Mouse (Mus musculus) C2C12 (cell line): ENCODE measurements around the gene Car5b. TPM values are rescaled to one million over a fixed set of nuclear protein-coding genes. Genes with fewer than 3 reads are reported as not detected.

Source experiments
- H3K27me3 ChIP-seq: one replicate; pipeline ENCODE4 v1.6.1; 2011; ENCODE audit not compliant: control insufficient read depth, insufficient read depth, insufficient read length
- H3K36me3 ChIP-seq: one replicate; pipeline ENCODE4 v1.6.1; 2011; ENCODE audit not compliant: control insufficient read depth, insufficient read depth
- H3K4me3 ChIP-seq: one replicate; pipeline ENCODE4 v1.5.1; 2011; ENCODE audit warnings: mild to moderate bottlenecking, control low read depth; ENCODE audit not compliant: poor library complexity, insufficient read depth, severe bottlenecking
- H3K79me2 ChIP-seq: one replicate; pipeline ENCODE4 v1.6.1; 2011; ENCODE audit not compliant: control insufficient read depth, insufficient read depth
- H3K79me3 ChIP-seq: one replicate; pipeline ENCODE4 v1.6.1; 2011; ENCODE audit warnings: low read depth, control low read depth
- H3ac ChIP-seq: one replicate; pipeline ENCODE3; 2011; ENCODE audit warnings: low read depth; ENCODE audit not compliant: control insufficient read depth, insufficient read length
- CEBPB ChIP-seq: IDR thresholded peaks from one replicate; pipeline ENCODE4 v1.6.1; 2011; ENCODE audit warnings: low read depth, mild to moderate bottlenecking, control low read depth, moderate library complexity
- CTCF ChIP-seq: IDR thresholded peaks from one replicate; pipeline ENCODE4 v1.5.1; 2011; ENCODE audit not compliant: control insufficient read depth, insufficient read depth, insufficient read length
- FOSL1 ChIP-seq: IDR thresholded peaks from one replicate; pipeline ENCODE4 v1.8.0; 2011; ENCODE audit warnings: mild to moderate bottlenecking, low read length; ENCODE audit not compliant: poor library complexity, insufficient read depth, severe bottlenecking
- MAX ChIP-seq: IDR thresholded peaks from one replicate; pipeline ENCODE4 v1.6.1; 2011; ENCODE audit warnings: mild to moderate bottlenecking, control low read depth
- MYOD1 ChIP-seq: IDR thresholded peaks from one replicate; pipeline ENCODE4 v1.6.1; 2011; ENCODE audit warnings: low read depth; ENCODE audit not compliant: control insufficient read depth, insufficient read length
- MYOG ChIP-seq: IDR thresholded peaks from one replicate; pipeline ENCODE4 v1.6.1; 2011; ENCODE audit not compliant: control insufficient read depth, insufficient read length; ENCODE audit errors: extremely low read depth
- USF1 ChIP-seq: IDR thresholded peaks from one replicate; pipeline ENCODE4 v1.6.1; 2011; ENCODE audit warnings: low read depth, mild to moderate bottlenecking, control low read depth, moderate library complexity
- polyA plus RNA-seq: library from polyadenylated mRNA; unstranded; fragments of >200 nt; fragmentation: generic; extraction: Trizol; gene quantifications from one replicate; pipeline ENCODE4 v1.2.1, GENCODE M21; 2012; ENCODE audit warnings: missing spikeins

Gene Car5b
- polyA plus RNA-seq, 1 experiment: 2.8 TPM

- no peak overlapping the region for H3K4me3 ChIP-seq
- H3K79me2 ChIP-seq: no peaks in the 10 kb centered on the region
- H3K36me3 ChIP-seq: no peaks in the 10 kb centered on the region
- H3K27me3 ChIP-seq: no peaks in the 10 kb centered on the region
- TF ChIP-seq FOSL1: no peak
- TF ChIP-seq MYOG: no peak
- TF ChIP-seq CTCF: no peak
- no peak for TF ChIP-seq MAX
- TF ChIP-seq MYOD1: no peak
- no peak for TF ChIP-seq USF1
- no peak for TF ChIP-seq CEBPB
- H3ac ChIP-seq: no peak overlapping the region
- no peaks in the 10 kb centered on the region for H3K79me3 ChIP-seq
Measured at GRCm38 (mm10) chrX:163929550-163929949, 98.2 kb downstream of the Car5b start.

Other genes with a start within 250 kb of the Car5b start
- gene Ap1s2, start 119.0 kb downstream of the Car5b start, polyA plus RNA-seq: 18.1 TPM
- gene Zrsr2, start 69.3 kb downstream of the Car5b start, polyA plus RNA-seq: 22.2 TPM
- gene Siah1b, start 48.5 kb upstream of the Car5b start, polyA plus RNA-seq: 16.3 TPM
- gene Cltrn, start 60.8 kb upstream of the Car5b start, polyA plus RNA-seq: not detected
- gene Ace2, start 111.3 kb upstream of the Car5b start, polyA plus RNA-seq: 0.02 TPM
- not detected for gene Bmx, start 230.2 kb upstream of the Car5b start, polyA plus RNA-seq
- gene Pir, start 241.4 kb upstream of the Car5b start, polyA plus RNA-seq: 16.0 TPM